Mouse (Mus musculus): ENCODE data around the gene Rps15a.

The Rps15a gene

GRCm38 (mm10) chr7:118116787-118117538 lies 975 bp upstream of the Rps15a start:
- no peak for DNase-seq (ENCODE audit: low spot score)

- DNase-seq (ENCODE audit: low spot score): no peak
These were observed 483 bp downstream of the Rps15a start for GRCm38 (mm10) chr7:118115533-118115876.

- DNase-seq (ENCODE audit: low spot score): no peak
These were observed 2.3 kb downstream of the Rps15a start for GRCm38 (mm10) chr7:118113541-118114297.

GRCm38 (mm10) chr7:118111128-118111527 lies 4.9 kb downstream of the Rps15a start:
- DNase-seq (ENCODE audit: low spot score): no peak

GRCm38 (mm10) chr7:118107671-118108070 lies 8.3 kb downstream of the Rps15a start:
- no peak for DNase-seq (ENCODE audit: low spot score)

- no peak for DNase-seq (ENCODE audit: low spot score)
These were observed 11.4 kb downstream of the Rps15a start for GRCm38 (mm10) chr7:118104458-118105052.

- DNase-seq (ENCODE audit: low spot score): no peak
These were observed 12.3 kb downstream of the Rps15a start for GRCm38 (mm10) chr7:118103462-118104379.

GRCm38 (mm10) chr7:118102678-118103461 lies 13.1 kb downstream of the Rps15a start:
- DNase-seq (ENCODE audit: low spot score): no peak

- DNase-seq (ENCODE audit: low spot score): no peak
These were observed 13.8 kb downstream of the Rps15a start for GRCm38 (mm10) chr7:118102231-118102630.

GRCm38 (mm10) chr7:118097615-118098014 lies 18.4 kb downstream of the Rps15a start:
- no peak for DNase-seq (ENCODE audit: low spot score)

- DNase-seq (ENCODE audit: low spot score): no peak
These were observed 36.0 kb downstream of the Rps15a start for GRCm38 (mm10) chr7:118079987-118080386.

GRCm38 (mm10) chr7:118079097-118079496 lies 36.9 kb downstream of the Rps15a start:
- no peak for DNase-seq (ENCODE audit: low spot score)

GRCm38 (mm10) chr7:118067261-118067660 lies 48.7 kb downstream of the Rps15a start:
- DNase-seq (ENCODE audit: low spot score): no peak

GRCm38 (mm10) chr7:118056300-118056699 lies 59.7 kb downstream of the Rps15a start:
- DNase-seq (ENCODE audit: low spot score): no peak
